Mouse (Mus musculus): Measurements from ENCODE around the gene Col6a2. TPM values are rescaled to one million over a fixed set of nuclear protein-coding genes. Genes with fewer than 3 reads are reported as not detected.
A peak's percentile ranks its signal among the peaks of the same experiment; 100 is the strongest.

Gene Col6a2
- polyA plus RNA-seq, 1 experiment from 2014 or later, result 101 TPM

- no peak overlapping the region for H3K27ac ChIP-seq (ENCODE audit: low read depth, low read length)
- no peak overlapping the region for H3K9ac ChIP-seq (ENCODE audit: low read depth, low read length)
- no peaks in the 10 kb centered on the region for H3K9me3 ChIP-seq (ENCODE audit: control insufficient read depth)
- TF ChIP-seq CTCF (IDR thresholded peaks at IDR 0.05; ENCODE audit: low read depth), result no peak
- WGBS, result 79% methylated on average over 22 of the region's 22 CpGs
- H3K36me3 ChIP-seq (ENCODE audit: control insufficient read depth, insufficient read depth), result no peaks in the 10 kb centered on the region
- ATAC-seq, result no peak
- no peaks in the 10 kb centered on the region for H3K4me1 ChIP-seq (replicated peaks; ENCODE audit: control insufficient read depth, insufficient read depth, low read length)
- H3K4me3 ChIP-seq (ENCODE audit: low read depth, low read length), result no peak overlapping the region
- H3K4me2 ChIP-seq (replicated peaks; ENCODE audit: low read depth), result no peak overlapping the region
- H3K27me3 ChIP-seq (replicated peaks; ENCODE audit: control insufficient read depth, insufficient read depth, low read length), result no peaks in the 10 kb centered on the region
Measured at GRCm38 (mm10) chr10:76569996-76570685, 53.3 kb downstream of the Col6a2 start.

DNA sequence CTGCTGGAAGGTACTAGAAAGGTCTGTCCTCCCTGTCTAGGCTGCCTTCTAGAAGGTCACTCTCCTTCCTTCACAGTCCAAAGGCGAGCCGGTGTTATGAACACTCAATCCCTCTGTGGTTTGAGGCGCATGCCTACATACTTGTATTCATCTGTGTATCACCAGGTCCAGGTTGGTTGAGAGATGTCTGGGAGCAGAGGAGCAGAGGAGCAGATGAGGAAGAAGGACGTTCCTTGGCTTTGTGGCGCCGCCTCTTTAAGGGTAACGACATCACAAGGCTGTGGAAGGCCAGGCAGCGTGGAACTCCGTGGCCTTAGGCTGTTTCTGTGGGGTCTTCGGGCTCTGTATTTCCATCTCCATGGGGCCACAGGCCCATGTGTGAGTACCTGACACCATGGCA, 61.5 kb downstream of the Col6a2 start, which contains the start of gene Spatc1l:
Gene Spatc1l, plus strand, starts transcription at position 301 of the 400 bp plus-strand sequence.
- Histone ChIP-seq H3K27me3 (replicated peaks; ENCODE audit: control insufficient read depth, insufficient read depth, low read length) (no peaks in the 10 kb centered on the region), H3K4me3 (ENCODE audit: low read depth, low read length) (no peak within 1 kb of the TSS), H3K9me3 (ENCODE audit: control insufficient read depth) (no peaks in the 10 kb centered on the region), H3K36me3 (ENCODE audit: control insufficient read depth, insufficient read depth) (no peaks in the 10 kb centered on the region), H3K4me1 (replicated peaks; ENCODE audit: control insufficient read depth, insufficient read depth, low read length) (no peaks in the 10 kb centered on the region), H3K9ac (ENCODE audit: low read depth, low read length) (no peak within 1 kb of the TSS), H3K27ac (ENCODE audit: low read depth, low read length) (no peak within 1 kb of the TSS), H3K4me2 (replicated peaks; ENCODE audit: low read depth) (no peak within 1 kb of the TSS)
- WGBS, result 87% methylated on average over 10 of the region's 10 CpGs
- no peak for ATAC-seq
- TF ChIP-seq CTCF (IDR thresholded peaks at IDR 0.05; ENCODE audit: low read depth), result no peak

DNA sequence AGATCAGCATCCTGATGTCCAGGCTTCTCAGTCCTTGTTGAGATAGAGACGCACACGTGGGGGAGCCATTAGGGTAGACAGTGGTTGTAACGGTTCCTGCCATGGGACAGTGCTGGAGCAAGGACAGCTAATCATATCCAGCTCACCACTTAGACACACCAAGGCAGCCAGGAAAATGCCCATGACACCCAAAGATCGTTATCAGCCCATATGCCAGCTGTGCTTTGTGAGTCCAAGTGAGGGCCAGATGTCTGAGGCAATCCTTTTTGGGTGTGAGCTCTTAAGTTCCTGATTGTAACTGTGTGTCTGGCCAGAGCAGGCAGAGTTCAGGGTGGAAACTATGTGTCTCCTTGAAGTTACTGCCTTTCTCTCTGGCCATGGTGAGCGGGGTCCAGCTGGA, 69.4 kb downstream of the Col6a2 start:
- ATAC-seq, result no peak
- no peaks in the 10 kb centered on the region for H3K9me3 ChIP-seq (ENCODE audit: control insufficient read depth)
- H3K4me3 ChIP-seq (ENCODE audit: low read depth, low read length), result no peak overlapping the region
- H3K4me1 ChIP-seq (replicated peaks; ENCODE audit: control insufficient read depth, insufficient read depth, low read length), result no peaks in the 10 kb centered on the region
- no peak overlapping the region for H3K27ac ChIP-seq (ENCODE audit: low read depth, low read length)
- WGBS, result 91% methylated on average over 5 of the region's 5 CpGs
- H3K4me2 ChIP-seq (replicated peaks; ENCODE audit: low read depth), result no peak overlapping the region
- no peak overlapping the region for H3K9ac ChIP-seq (ENCODE audit: low read depth, low read length)
- peaks cover 65% of the 10 kb centered on the region for H3K36me3 ChIP-seq (ENCODE audit: control insufficient read depth, insufficient read depth)
- H3K27me3 ChIP-seq (replicated peaks; ENCODE audit: control insufficient read depth, insufficient read depth, low read length), result no peaks in the 10 kb centered on the region
- TF ChIP-seq CTCF (IDR thresholded peaks at IDR 0.05; ENCODE audit: low read depth), result no peak

GRCm38 (mm10) chr10:76551556-76551955, 71.9 kb downstream of the Col6a2 start:
- no peak overlapping the region for H3K4me2 ChIP-seq (replicated peaks; ENCODE audit: low read depth)
- H3K4me3 ChIP-seq (ENCODE audit: low read depth, low read length), result no peak overlapping the region
- H3K27me3 ChIP-seq (replicated peaks; ENCODE audit: control insufficient read depth, insufficient read depth, low read length), result no peaks in the 10 kb centered on the region
- H3K36me3 ChIP-seq (ENCODE audit: control insufficient read depth, insufficient read depth), result peaks cover 84% of the 10 kb centered on the region
- WGBS, result 77% methylated on average over 3 of the region's 3 CpGs
- no peaks in the 10 kb centered on the region for H3K9me3 ChIP-seq (ENCODE audit: control insufficient read depth)
- ATAC-seq, result no peak
- H3K27ac ChIP-seq (ENCODE audit: low read depth, low read length), result no peak overlapping the region
- no peaks in the 10 kb centered on the region for H3K4me1 ChIP-seq (replicated peaks; ENCODE audit: control insufficient read depth, insufficient read depth, low read length)
- no peak for TF ChIP-seq CTCF (IDR thresholded peaks at IDR 0.05; ENCODE audit: low read depth)
- no peak overlapping the region for H3K9ac ChIP-seq (ENCODE audit: low read depth, low read length)

GRCm38 (mm10) chr10:76550458-76550857, 73.0 kb downstream of the Col6a2 start:
- Histone ChIP-seq H3K4me1 (replicated peaks; ENCODE audit: control insufficient read depth, insufficient read depth, low read length) (no peaks in the 10 kb centered on the region), H3K9me3 (ENCODE audit: control insufficient read depth) (no peaks in the 10 kb centered on the region), H3K4me2 (replicated peaks; ENCODE audit: low read depth) (no peak overlapping the region), H3K4me3 (ENCODE audit: low read depth, low read length) (no peak overlapping the region), H3K9ac (ENCODE audit: low read depth, low read length) (no peak overlapping the region), H3K36me3 (ENCODE audit: control insufficient read depth, insufficient read depth) (peaks cover 86% of the 10 kb centered on the region), H3K27ac (ENCODE audit: low read depth, low read length) (no peak overlapping the region), H3K27me3 (replicated peaks; ENCODE audit: control insufficient read depth, insufficient read depth, low read length) (no peaks in the 10 kb centered on the region)
- ATAC-seq, result no peak
- WGBS, result 91% methylated on average over 5 of the region's 5 CpGs
- TF ChIP-seq CTCF (IDR thresholded peaks at IDR 0.05; ENCODE audit: low read depth), result peak; percentile 69

DNA sequence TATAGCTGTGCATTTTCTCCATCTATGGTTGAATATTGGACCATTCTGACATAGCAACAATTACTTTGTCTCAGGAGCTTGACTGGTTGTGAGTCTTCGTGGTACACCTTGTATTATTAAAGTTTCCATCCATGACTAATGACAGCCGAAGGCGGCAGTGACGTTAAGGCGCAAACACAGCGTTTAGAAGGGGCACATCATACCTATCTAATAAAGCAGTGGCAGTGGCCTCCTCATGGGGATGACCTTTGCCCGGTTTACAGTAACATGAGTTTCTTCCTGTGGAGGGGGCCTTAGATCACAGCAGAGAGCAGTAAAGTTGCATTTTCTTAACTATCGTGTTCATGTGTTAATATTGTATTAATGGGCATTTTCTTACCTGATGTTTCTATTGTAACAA, 75.2 kb downstream of the Col6a2 start:
- peak; percentile 71; the same call in 1 of the 2 replicates for ATAC-seq

More for the DNA sequence above, 75.2 kb downstream of the Col6a2 start:
- Histone ChIP-seq H3K4me2 (replicated peaks; ENCODE audit: low read depth) (no peak overlapping the region), H3K9me3 (ENCODE audit: control insufficient read depth) (no peaks in the 10 kb centered on the region), H3K27me3 (replicated peaks; ENCODE audit: control insufficient read depth, insufficient read depth, low read length) (no peaks in the 10 kb centered on the region), H3K4me1 (replicated peaks; ENCODE audit: control insufficient read depth, insufficient read depth, low read length) (no peaks in the 10 kb centered on the region), H3K36me3 (ENCODE audit: control insufficient read depth, insufficient read depth) (peaks cover 89% of the 10 kb centered on the region), H3K27ac (ENCODE audit: low read depth, low read length) (0 out of 2 replicates have a peak overlapping the region, but pooled peaks have one; percentile 46), H3K9ac (ENCODE audit: low read depth, low read length) (no peak overlapping the region), H3K4me3 (ENCODE audit: low read depth, low read length) (no peak overlapping the region)
- TF ChIP-seq CTCF (IDR thresholded peaks at IDR 0.05; ENCODE audit: low read depth), result no peak
- WGBS, result 53% methylated on average over 8 of the region's 8 CpGs
